Mouse (Mus musculus): ENCODE measurements around the gene Nrip3. TPM values are rescaled to one million over a fixed set of nuclear protein-coding genes. Genes with fewer than 3 reads are reported as not detected.

The Nrip3 gene
- polyA plus RNA-seq, 1 experiment from 2014 or later = 12.6 TPM

DNA sequence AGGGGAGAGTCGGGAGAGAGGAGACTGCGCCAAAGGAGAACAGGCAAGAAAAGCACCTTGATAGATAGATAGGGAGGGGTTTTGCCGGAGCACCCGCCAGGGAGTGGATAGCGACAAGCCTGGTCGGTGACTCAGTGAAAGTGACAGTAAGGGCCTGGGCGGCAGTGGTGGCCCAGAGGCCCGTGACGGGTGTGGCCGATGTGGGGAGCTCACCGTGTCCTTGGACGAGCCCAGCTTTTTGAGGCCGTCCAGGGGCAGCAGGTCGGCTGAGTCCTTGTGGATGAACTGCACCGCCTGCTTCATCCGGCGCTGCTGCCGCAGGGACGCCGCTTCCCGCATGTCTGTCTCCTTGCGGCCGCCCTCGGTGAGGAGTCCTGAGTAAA is 747 bp downstream of the Nrip3 start:
- DNase-seq (ENCODE audit: low spot score) = peak; percentile 33
- H3K4me2 ChIP-seq (replicated peaks) = peak overlapping the region; percentile 100

DNA sequence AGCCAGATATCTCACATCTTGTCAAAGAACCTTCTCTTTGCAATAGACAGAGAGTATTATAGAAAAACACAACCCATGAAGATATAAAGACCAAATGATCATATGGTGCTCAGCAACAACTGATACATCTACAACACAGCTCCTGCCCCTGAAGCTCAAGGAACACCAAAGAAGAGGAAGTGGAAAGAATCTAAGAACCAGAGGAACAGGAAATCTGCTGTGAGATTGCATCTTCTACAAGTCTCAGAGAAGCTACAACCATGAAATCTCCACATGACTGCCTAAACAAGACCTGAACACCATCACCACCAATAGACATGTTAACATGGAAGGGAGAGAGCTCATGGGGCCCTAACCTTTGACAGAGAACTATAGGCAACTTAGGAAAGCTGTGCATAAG is 9.6 kb downstream of the Nrip3 start:
- H3K4me2 ChIP-seq (replicated peaks) = no peak overlapping the region
- no peaks in the 10 kb centered on the region for H3K9me3 ChIP-seq (ENCODE audit: control insufficient read depth, low read length)
- no peaks in the 10 kb centered on the region for H3K27me3 ChIP-seq (ENCODE audit: control insufficient read depth, insufficient read depth, low read length)
- ATAC-seq (ENCODE audit: low FRiP score) (no peak), DNase-seq (ENCODE audit: low spot score) (no peak)
- H3K4me3 ChIP-seq (replicated peaks; ENCODE audit: low read length) = no peak overlapping the region
- no peak overlapping the region for H3K9ac ChIP-seq
- no peak overlapping the region for H3K27ac ChIP-seq
- no peaks in the 10 kb centered on the region for H3K4me1 ChIP-seq (replicated peaks; ENCODE audit: control insufficient read depth, insufficient read depth, low read length)
- no peaks in the 10 kb centered on the region for H3K36me3 ChIP-seq (replicated peaks; ENCODE audit: control insufficient read depth, insufficient read depth)

More for the DNA sequence above, 747 bp downstream of the Nrip3 start:
- H3K9me3 ChIP-seq (ENCODE audit: control insufficient read depth, low read length) = no peaks in the 10 kb centered on the region
- 1% methylated on average over 24 of the region's 24 CpGs for WGBS
- H3K27ac ChIP-seq = no peak overlapping the region
- peak overlapping the region; percentile 67 for H3K4me3 ChIP-seq (replicated peaks; ENCODE audit: low read length)
- no peaks in the 10 kb centered on the region for H3K4me1 ChIP-seq (replicated peaks; ENCODE audit: control insufficient read depth, insufficient read depth, low read length)
- peak overlapping the region; percentile 62 for H3K9ac ChIP-seq
- ATAC-seq (ENCODE audit: low FRiP score) = peak; percentile 65
- peaks cover 43% of the 10 kb centered on the region for H3K27me3 ChIP-seq (ENCODE audit: control insufficient read depth, insufficient read depth, low read length)
- H3K36me3 ChIP-seq (replicated peaks; ENCODE audit: control insufficient read depth, insufficient read depth) = no peaks in the 10 kb centered on the region

GRCm38 (mm10) chr7:109768699-109769383 is 13.0 kb downstream of the Nrip3 start:
- H3K9me3 ChIP-seq (ENCODE audit: control insufficient read depth, low read length) = no peaks in the 10 kb centered on the region
- no peaks in the 10 kb centered on the region for H3K36me3 ChIP-seq (replicated peaks; ENCODE audit: control insufficient read depth, insufficient read depth)
- DNase-seq (ENCODE audit: low spot score) (no peak), ATAC-seq (ENCODE audit: low FRiP score) (no peak)
- H3K27ac ChIP-seq = no peak overlapping the region
- H3K4me3 ChIP-seq (replicated peaks; ENCODE audit: low read length) = no peak overlapping the region
- WGBS = 62% methylated on average over 2 of the region's 2 CpGs
- H3K9ac ChIP-seq = no peak overlapping the region
- no peaks in the 10 kb centered on the region for H3K27me3 ChIP-seq (ENCODE audit: control insufficient read depth, insufficient read depth, low read length)
- no peak overlapping the region for H3K4me2 ChIP-seq (replicated peaks)
- H3K4me1 ChIP-seq (replicated peaks; ENCODE audit: control insufficient read depth, insufficient read depth, low read length) = no peaks in the 10 kb centered on the region

- no peak for ATAC-seq (ENCODE audit: low FRiP score)
- Histone ChIP-seq H3K4me3 (replicated peaks; ENCODE audit: low read length) (no peak overlapping the region), H3K4me1 (replicated peaks; ENCODE audit: control insufficient read depth, insufficient read depth, low read length) (no peaks in the 10 kb centered on the region), H3K9me3 (ENCODE audit: control insufficient read depth, low read length) (no peaks in the 10 kb centered on the region), H3K9ac (no peak overlapping the region), H3K4me2 (replicated peaks) (no peak overlapping the region), H3K27ac (no peak overlapping the region), H3K27me3 (ENCODE audit: control insufficient read depth, insufficient read depth, low read length) (no peaks in the 10 kb centered on the region), H3K36me3 (replicated peaks; ENCODE audit: control insufficient read depth, insufficient read depth) (no peaks in the 10 kb centered on the region)
- no peak for DNase-seq (ENCODE audit: low spot score)
- WGBS = 83% methylated on average over 7 of the region's 7 CpGs
Measured at GRCm38 (mm10) chr7:109767575-109768350, 14.1 kb downstream of the Nrip3 start.

- Histone ChIP-seq H3K27me3 (ENCODE audit: control insufficient read depth, insufficient read depth, low read length) (no peaks in the 10 kb centered on the region), H3K4me2 (replicated peaks) (no peak overlapping the region), H3K4me1 (replicated peaks; ENCODE audit: control insufficient read depth, insufficient read depth, low read length) (no peaks in the 10 kb centered on the region), H3K4me3 (replicated peaks; ENCODE audit: low read length) (no peak overlapping the region), H3K36me3 (replicated peaks; ENCODE audit: control insufficient read depth, insufficient read depth) (no peaks in the 10 kb centered on the region), H3K27ac (no peak overlapping the region), H3K9ac (no peak overlapping the region), H3K9me3 (ENCODE audit: control insufficient read depth, low read length) (no peaks in the 10 kb centered on the region)
- ATAC-seq (ENCODE audit: low FRiP score) (no peak), DNase-seq (ENCODE audit: low spot score) (no peak)
- 74% methylated on average over 2 of the region's 2 CpGs for WGBS
Measured at GRCm38 (mm10) chr7:109764009-109764408, 17.8 kb downstream of the Nrip3 start.

DNA sequence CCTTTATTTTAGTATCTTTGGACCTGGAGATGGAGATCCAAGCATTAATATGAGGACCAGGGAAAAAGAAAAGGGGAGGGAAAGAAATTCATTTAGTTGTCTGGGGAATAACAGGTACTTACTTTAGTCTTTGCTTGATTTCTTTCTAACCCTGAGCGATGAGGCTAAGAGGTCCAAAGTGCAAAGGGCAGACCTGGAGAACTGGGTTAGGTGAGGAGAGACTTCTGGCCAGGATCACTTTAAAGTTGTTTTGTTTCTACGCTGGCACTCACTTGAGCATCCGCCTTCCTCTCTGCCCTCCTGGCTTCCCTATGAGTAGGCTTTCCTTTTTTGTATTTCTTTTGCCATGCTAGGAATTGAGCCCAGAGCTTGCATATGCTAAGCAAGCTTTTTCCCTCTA is 25.5 kb downstream of the Nrip3 start:
- Histone ChIP-seq H3K4me2 (replicated peaks) (no peak overlapping the region), H3K27me3 (ENCODE audit: control insufficient read depth, insufficient read depth, low read length) (no peaks in the 10 kb centered on the region), H3K9me3 (ENCODE audit: control insufficient read depth, low read length) (no peaks in the 10 kb centered on the region), H3K36me3 (replicated peaks; ENCODE audit: control insufficient read depth, insufficient read depth) (no peaks in the 10 kb centered on the region), H3K4me3 (replicated peaks; ENCODE audit: low read length) (no peak overlapping the region), H3K27ac (no peak overlapping the region), H3K9ac (no peak overlapping the region), H3K4me1 (replicated peaks; ENCODE audit: control insufficient read depth, insufficient read depth, low read length) (peaks cover 13% of the 10 kb centered on the region)
- WGBS = 88% methylated on average over 3 of the region's 3 CpGs
- ATAC-seq (ENCODE audit: low FRiP score) (no peak), DNase-seq (ENCODE audit: low spot score) (no peak)

DNA sequence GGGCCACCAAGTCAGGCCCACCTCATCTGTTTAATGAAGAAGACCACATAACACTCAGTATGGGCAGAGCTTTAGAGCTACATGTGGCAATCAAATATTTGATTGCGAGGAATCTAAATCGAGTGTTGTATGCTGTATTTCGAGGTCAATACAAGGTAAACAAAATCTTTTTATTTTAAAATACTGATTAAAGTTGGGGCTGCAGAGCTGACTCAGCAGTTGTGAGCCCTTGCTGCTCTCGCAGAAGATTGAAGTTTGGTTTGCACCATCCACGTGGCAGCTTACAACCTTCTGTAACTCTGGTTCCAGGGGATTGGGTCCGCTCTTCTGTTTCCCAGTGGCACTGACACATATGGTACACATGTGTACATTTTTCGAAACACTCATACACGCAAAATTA is 27.8 kb downstream of the Nrip3 start:
- WGBS = 93% methylated on average over 8 of the region's 8 CpGs
- no peak overlapping the region for H3K4me3 ChIP-seq (replicated peaks; ENCODE audit: low read length)
- H3K27me3 ChIP-seq (ENCODE audit: control insufficient read depth, insufficient read depth, low read length) = no peaks in the 10 kb centered on the region
- no peak for DNase-seq (ENCODE audit: low spot score)
- H3K4me1 ChIP-seq (replicated peaks; ENCODE audit: control insufficient read depth, insufficient read depth, low read length) = peaks cover 16% of the 10 kb centered on the region
- no peak overlapping the region for H3K4me2 ChIP-seq (replicated peaks)
- H3K9me3 ChIP-seq (ENCODE audit: control insufficient read depth, low read length) = no peaks in the 10 kb centered on the region
- no peak overlapping the region for H3K27ac ChIP-seq
- H3K36me3 ChIP-seq (replicated peaks; ENCODE audit: control insufficient read depth, insufficient read depth) = no peaks in the 10 kb centered on the region; the same call in 1 of the 2 replicates
- H3K9ac ChIP-seq = no peak overlapping the region
- no peak for ATAC-seq (ENCODE audit: low FRiP score)

DNA sequence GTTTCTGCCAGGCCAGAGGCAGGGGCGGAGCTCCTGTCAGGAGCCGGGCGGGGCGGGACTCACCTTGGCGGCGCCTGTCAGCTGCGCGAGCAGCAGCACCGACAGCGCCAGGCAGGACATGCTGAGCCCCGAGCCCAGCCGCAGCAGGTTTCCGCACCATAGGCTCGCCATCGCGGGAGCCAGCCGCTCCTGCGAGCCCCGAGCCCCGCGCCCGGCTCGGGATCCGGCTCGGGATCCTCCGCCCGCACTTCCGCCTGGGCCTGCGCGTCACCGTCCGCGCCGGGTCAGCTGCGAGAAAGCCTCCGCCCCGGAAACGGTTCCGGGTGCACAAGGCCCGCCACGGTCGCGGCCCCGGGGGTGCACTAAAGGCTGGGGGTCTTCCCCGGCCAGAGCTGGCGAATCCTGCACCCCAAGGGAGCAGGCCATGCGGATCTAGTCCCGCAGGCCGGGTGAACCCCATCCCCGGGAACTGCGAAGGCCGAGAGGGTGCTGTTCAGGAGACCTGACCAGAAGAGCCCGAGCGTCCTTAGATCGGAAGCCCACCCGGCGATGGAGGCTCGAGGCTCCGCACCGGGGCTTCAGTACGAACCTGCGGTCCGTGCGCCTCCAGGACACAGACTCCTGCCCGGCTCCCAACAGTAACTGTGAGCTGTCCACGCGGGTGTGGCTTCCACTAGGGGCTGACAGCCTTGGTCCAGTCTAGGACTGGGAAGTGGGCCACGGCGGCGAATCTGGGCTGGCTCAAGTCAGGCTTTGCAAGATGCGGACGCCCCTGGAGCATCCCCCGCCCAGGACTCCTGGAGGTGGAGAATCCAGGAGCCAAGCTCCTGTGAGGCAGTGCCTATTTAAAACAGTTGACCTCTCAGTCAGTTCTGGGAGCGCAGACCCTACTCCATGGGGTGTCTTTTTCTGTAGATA is 29.6 kb downstream of the Nrip3 start, which contains the start of gene Tmem9b:
TSS of gene Tmem9b (minus strand) at position 868 of the 918 bp plus-strand sequence.
- H3K36me3 ChIP-seq (replicated peaks; ENCODE audit: control insufficient read depth, insufficient read depth) = no peaks in the 10 kb centered on the region; the same call in 1 of the 2 replicates
- DNase-seq (ENCODE audit: low spot score) (peak; percentile 80), ATAC-seq (ENCODE audit: low FRiP score) (peak; percentile 95)
- H3K27ac ChIP-seq = peak within 1 kb of the TSS; percentile 84
- WGBS = under 1% methylated on average over 73 of the region's 74 CpGs
- peak within 1 kb of the TSS; percentile 80 for H3K9ac ChIP-seq
- no peaks in the 10 kb centered on the region for H3K9me3 ChIP-seq (ENCODE audit: control insufficient read depth, low read length)
- H3K27me3 ChIP-seq (ENCODE audit: control insufficient read depth, insufficient read depth, low read length) = no peaks in the 10 kb centered on the region
- H3K4me1 ChIP-seq (replicated peaks; ENCODE audit: control insufficient read depth, insufficient read depth, low read length) = peaks cover 16% of the 10 kb centered on the region
- H3K4me2 ChIP-seq (replicated peaks) = peak within 1 kb of the TSS; percentile 79
- H3K4me3 ChIP-seq (replicated peaks; ENCODE audit: low read length) = peak within 1 kb of the TSS; percentile 52

All from hindbrain, embryonic 14.5 days (tissue).